Mouse (Mus musculus) cerebellum, adult 2 months (tissue): ENCODE results near the gene Bicra.

ENCODE experiments used
- CTCF ChIP-seq: fragments of 200-500 bp; IDR thresholded peaks from 2 replicates; pipeline ENCODE4 v1.5.1; 2011; ENCODE audit warnings: low read depth, mild to moderate bottlenecking, control low read depth, low read length, moderate library complexity, borderline replicate concordance; ENCODE audit not compliant: insufficient read depth
- POLR2A ChIP-seq: fragments of 200-500 bp; IDR thresholded peaks from 2 replicates; pipeline ENCODE4 v1.6.1; 2011; ENCODE audit warnings: low read length, control low read depth, borderline replicate concordance; ENCODE audit not compliant: insufficient read depth

- no peak for TF ChIP-seq CTCF
- TF ChIP-seq POLR2A, result no peak
Measured at GRCm38 (mm10) chr7:15933437-15934359, 114.0 kb downstream of the Bicra start.
